Mouse (Mus musculus) E14TG2a.4 (cell line): ENCODE results near the gene Acot4.
"Not testable (repeated sequence)": the region's sequence is repeated elsewhere in the genome, so short reads cannot be mapped to it uniquely, and the experiment has no call there.

Source experiments
- H3K27me3 ChIP-seq: 2 replicates; pipeline ENCODE4 v1.6.1; 2014; ENCODE audit warnings: low read length, control low read depth; ENCODE audit not compliant: insufficient read depth
- H3K36me3 ChIP-seq: 2 replicates; pipeline ENCODE4 v1.6.1; 2014; ENCODE audit warnings: low read length, control low read depth; ENCODE audit not compliant: insufficient read depth
- H3K4me1 ChIP-seq: replicated peaks from 2 replicates; pipeline ENCODE4 v1.6.1; 2014; ENCODE audit warnings: low read depth, low read length, control low read depth
- H3K4me3 ChIP-seq: replicated peaks from 2 replicates; pipeline ENCODE4 v1.5.1; 2014; ENCODE audit warnings: mild to moderate bottlenecking, low read length
- H3K9me3 ChIP-seq: 2 replicates; pipeline ENCODE4 v1.6.1; 2014; ENCODE audit warnings: low read length, control low read depth
- CTCF ChIP-seq: conservative IDR thresholded peaks from 2 replicates; pipeline ENCODE4 v1.5.1; 2014; ENCODE audit warnings: low read length
- NANOG ChIP-seq: IDR thresholded peaks from 2 replicates; pipeline ENCODE4 v1.6.1; 2014; ENCODE audit warnings: borderline replicate concordance, low read length, mixed read lengths
- POU5F1 ChIP-seq: IDR thresholded peaks from 2 replicates; pipeline ENCODE4 v1.6.1; 2014; ENCODE audit warnings: low read length, borderline replicate concordance

The Acot4 gene

GRCm38 (mm10) chr12:84042248-84042647 lies 4.1 kb downstream of the Acot4 start:
- 0 out of 2 replicates have a peak, but pooled peaks cover 6% of the 10 kb centered on the region for H3K9me3 ChIP-seq
- H3K4me3 ChIP-seq: no peak overlapping the region
- no peak for TF ChIP-seq POU5F1
- no peak for TF ChIP-seq NANOG
- no peak for TF ChIP-seq CTCF
- H3K27me3 ChIP-seq: peaks cover 17% of the 10 kb centered on the region
- H3K4me1 ChIP-seq: peaks cover 5% of the 10 kb centered on the region
- H3K36me3 ChIP-seq: no peaks in the 10 kb centered on the region

GRCm38 (mm10) chr12:84044045-84044444 lies 5.9 kb downstream of the Acot4 start:
- no peak for TF ChIP-seq POU5F1
- Histone ChIP-seq H3K27me3 (0 out of 2 replicates have a peak, but pooled peaks cover 8% of the 10 kb centered on the region), H3K4me1 (no peaks in the 10 kb centered on the region; the same call in 1 of the 2 replicates), H3K36me3 (no peaks in the 10 kb centered on the region), H3K4me3 (no peak overlapping the region), H3K9me3 (peaks cover 19% of the 10 kb centered on the region)

- Histone ChIP-seq H3K36me3 (no peaks in the 10 kb centered on the region), H3K9me3 (peaks cover 15% of the 10 kb centered on the region), H3K4me3 (no peak overlapping the region), H3K27me3 (peaks cover 17% of the 10 kb centered on the region), H3K4me1 (peaks cover 9% of the 10 kb centered on the region; the same call in 1 of the 2 replicates)
- TF ChIP-seq CTCF (no peak), NANOG (no peak), POU5F1 (no peak)
Observed at GRCm38 (mm10) chr12:84046906-84047305, 8.7 kb downstream of the Acot4 start.

- not testable (repeated sequence) for H3K36me3 ChIP-seq, H3K4me3 ChIP-seq
- Histone ChIP-seq H3K4me1 (peaks cover 41% of the 10 kb centered on the region), H3K27me3 (peaks cover 36% of the 10 kb centered on the region), H3K9me3 (peaks cover 15% of the 10 kb centered on the region)
Observed at GRCm38 (mm10) chr12:84050744-84051143, 12.6 kb downstream of the Acot4 start.

GRCm38 (mm10) chr12:84051937-84052474 lies 13.8 kb downstream of the Acot4 start, which contains the start of gene Acot3:
Gene Acot3 (plus strand): TSS chr12:84052144.
- Histone ChIP-seq H3K4me3 (peak within 1 kb of the TSS; percentile 76), H3K27me3 (peaks cover 35% of the 10 kb centered on the region), H3K4me1 (peaks cover 45% of the 10 kb centered on the region), H3K36me3 (no peaks in the 10 kb centered on the region), H3K9me3 (peaks cover 15% of the 10 kb centered on the region)
- TF ChIP-seq POU5F1 (no peak), CTCF (no peak), NANOG (no peak)

GRCm38 (mm10) chr12:84052609-84053008 lies 14.4 kb downstream of the Acot4 start:
- H3K4me1 ChIP-seq: peaks cover 45% of the 10 kb centered on the region
- peaks cover 15% of the 10 kb centered on the region for H3K9me3 ChIP-seq
- no peak overlapping the region for H3K4me3 ChIP-seq
- H3K27me3 ChIP-seq: peaks cover 37% of the 10 kb centered on the region
- TF ChIP-seq POU5F1: no peak
- no peak for TF ChIP-seq CTCF
- TF ChIP-seq NANOG: no peak
- no peaks in the 10 kb centered on the region for H3K36me3 ChIP-seq

- H3K4me3 ChIP-seq: peak overlapping the region; percentile 76
- peaks cover 11% of the 10 kb centered on the region for H3K9me3 ChIP-seq
- TF ChIP-seq NANOG (no peak), POU5F1 (no peak), CTCF (no peak)
- H3K36me3 ChIP-seq: no peaks in the 10 kb centered on the region
- H3K4me1 ChIP-seq: peaks cover 45% of the 10 kb centered on the region
- peaks cover 42% of the 10 kb centered on the region for H3K27me3 ChIP-seq
Observed at GRCm38 (mm10) chr12:84053173-84053572, 15.0 kb downstream of the Acot4 start.

- peak overlapping the region; percentile 76 for H3K4me3 ChIP-seq
- TF ChIP-seq NANOG: no peak
- no peak for TF ChIP-seq POU5F1
- no peak for TF ChIP-seq CTCF
- peaks cover 45% of the 10 kb centered on the region for H3K4me1 ChIP-seq
- H3K9me3 ChIP-seq: peaks cover 4% of the 10 kb centered on the region
- peaks cover 42% of the 10 kb centered on the region for H3K27me3 ChIP-seq
- H3K36me3 ChIP-seq: no peaks in the 10 kb centered on the region
Observed at GRCm38 (mm10) chr12:84053679-84054391, 15.7 kb downstream of the Acot4 start.

- no peak overlapping the region for H3K4me3 ChIP-seq
- TF ChIP-seq CTCF: peak; percentile 67
- no peak for TF ChIP-seq NANOG
- peaks cover 13% of the 10 kb centered on the region for H3K4me1 ChIP-seq
- no peaks in the 10 kb centered on the region for H3K36me3 ChIP-seq
- H3K27me3 ChIP-seq: peaks cover 20% of the 10 kb centered on the region
- H3K9me3 ChIP-seq: 0 out of 2 replicates have a peak, but pooled peaks cover 2% of the 10 kb centered on the region
Observed at GRCm38 (mm10) chr12:84060946-84061345, 22.8 kb downstream of the Acot4 start.
